Mouse (Mus musculus): Measurements from ENCODE around the gene Kin. TPM values are rescaled to one million over a fixed set of nuclear protein-coding genes. Genes with fewer than 3 reads are reported as not detected.

The Kin gene
- total and polyA plus RNA-seq, 2 experiments from 2014 or later = 17.5 to 17.9 TPM

DNA sequence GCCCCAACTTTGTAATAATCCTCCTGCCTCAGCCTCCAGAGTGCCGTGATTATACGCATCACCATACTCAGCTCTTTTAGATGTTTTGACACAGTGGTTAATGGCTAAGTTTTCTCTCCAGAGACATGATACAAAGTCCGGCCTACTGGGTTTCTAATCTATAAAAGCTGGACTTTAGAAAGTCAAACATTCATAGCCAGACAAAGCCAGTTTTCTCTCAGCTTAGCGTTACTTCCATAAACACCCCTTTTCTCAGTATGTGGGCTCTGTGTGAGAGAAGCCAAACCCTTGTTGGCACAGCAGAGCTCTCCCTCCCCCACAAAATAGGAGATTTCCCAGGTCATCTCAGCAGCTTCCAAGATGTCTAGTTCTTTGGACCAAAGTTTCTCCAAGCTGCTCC, 48.2 kb downstream of the Kin start:
- WGBS = 79% methylated on average over 4 of the region's 4 CpGs
- ATAC-seq (no peak), DNase-seq (no peak)

DNA sequence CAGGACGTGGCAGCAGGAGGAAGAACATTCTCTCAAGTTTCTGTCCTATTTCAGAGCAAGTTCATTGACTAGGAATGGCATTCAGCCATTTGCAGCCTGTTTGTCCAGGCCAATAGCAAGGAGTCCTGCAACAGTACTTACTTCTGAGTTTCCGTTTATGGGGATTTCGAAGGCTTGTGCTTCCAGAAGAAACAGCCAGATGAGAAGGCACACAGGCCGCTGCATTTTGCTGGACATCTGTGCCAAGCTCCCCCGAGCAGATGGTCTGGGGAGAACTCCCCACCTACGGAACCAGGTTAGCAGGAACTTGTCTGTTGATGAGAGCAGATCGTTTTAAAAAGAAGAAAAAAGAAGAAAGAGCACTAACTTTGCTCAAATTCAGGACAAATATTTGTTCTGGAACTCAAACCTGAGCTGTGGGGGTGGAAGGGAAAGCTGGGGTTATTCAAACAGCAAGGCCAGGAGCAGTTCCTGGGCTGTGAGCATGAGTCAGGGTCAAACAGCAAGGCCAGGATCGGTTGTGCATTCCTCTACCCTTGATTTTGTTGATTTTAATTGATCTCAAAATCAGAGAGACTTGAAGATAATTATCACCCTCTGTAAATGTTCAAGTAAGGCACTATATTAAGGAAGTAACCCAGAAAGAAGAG, 50.1 kb downstream of the Kin start:
- Histone ChIP-seq H3K36me3 (ENCODE audit: insufficient read depth) (no peaks in the 10 kb centered on the region), H3K9ac (no peak overlapping the region), H3K4me3 (ENCODE audit: low read depth, low read length) (no peak overlapping the region), H3K27me3 (ENCODE audit: insufficient read depth, low read length) (no peaks in the 10 kb centered on the region), H3K4me1 (ENCODE audit: insufficient read depth) (no peaks in the 10 kb centered on the region), H3K9me3 (ENCODE audit: low read length) (no peaks in the 10 kb centered on the region), H3K27ac (ENCODE audit: low read depth, low read length) (no peak overlapping the region), H3K4me2 (ENCODE audit: low read depth) (no peak overlapping the region)
- WGBS = 76% methylated on average over 8 of the region's 8 CpGs
- DNase-seq (no peak), ATAC-seq (no peak)
- TF ChIP-seq CTCF (IDR thresholded peaks at IDR 0.05; ENCODE audit: low read depth) = no peak

More for the DNA sequence above, 48.2 kb downstream of the Kin start:
- Histone ChIP-seq H3K27ac (ENCODE audit: low read depth, low read length) (no peak overlapping the region), H3K9me3 (ENCODE audit: low read length) (no peaks in the 10 kb centered on the region), H3K27me3 (ENCODE audit: insufficient read depth, low read length) (no peaks in the 10 kb centered on the region), H3K4me1 (ENCODE audit: insufficient read depth) (no peaks in the 10 kb centered on the region), H3K9ac (no peak overlapping the region), H3K4me2 (ENCODE audit: low read depth) (no peak overlapping the region), H3K36me3 (ENCODE audit: insufficient read depth) (no peaks in the 10 kb centered on the region), H3K4me3 (ENCODE audit: low read depth, low read length) (no peak overlapping the region)
- no peak for TF ChIP-seq CTCF (IDR thresholded peaks at IDR 0.05; ENCODE audit: low read depth)

DNA sequence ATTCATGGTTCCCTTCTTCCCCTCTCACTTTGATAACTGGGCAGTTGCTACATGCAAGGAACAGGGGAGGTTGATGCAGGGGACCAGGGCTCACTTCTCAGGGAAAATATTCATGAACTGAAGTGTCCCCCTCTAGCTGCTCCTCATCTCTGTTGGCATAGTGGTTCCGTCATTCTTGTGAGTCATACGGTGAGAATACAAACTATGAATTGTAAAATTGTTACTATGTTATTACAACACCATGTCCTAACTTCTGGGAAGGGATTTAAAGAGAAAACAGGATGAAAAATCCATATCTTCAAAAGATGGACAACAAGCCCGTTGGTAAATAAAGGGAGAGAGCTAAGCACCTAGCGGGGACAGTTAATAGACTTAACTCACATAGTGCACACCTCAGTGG, 50.9 kb downstream of the Kin start, which contains the start of gene Itih2:
Gene Itih2, minus strand, starts transcription at position 101 of the 400 bp plus-strand sequence.
- no peak within 1 kb of the TSS for H3K9ac ChIP-seq
- DNase-seq (no peak), ATAC-seq (no peak)
- no peaks in the 10 kb centered on the region for H3K36me3 ChIP-seq (ENCODE audit: insufficient read depth)
- H3K4me1 ChIP-seq (ENCODE audit: insufficient read depth) = no peaks in the 10 kb centered on the region
- no peak for TF ChIP-seq CTCF (IDR thresholded peaks at IDR 0.05; ENCODE audit: low read depth)
- H3K27me3 ChIP-seq (ENCODE audit: insufficient read depth, low read length) = no peaks in the 10 kb centered on the region
- H3K9me3 ChIP-seq (ENCODE audit: low read length) = no peaks in the 10 kb centered on the region
- H3K27ac ChIP-seq (ENCODE audit: low read depth, low read length) = no peak within 1 kb of the TSS
- no peak within 1 kb of the TSS for H3K4me3 ChIP-seq (ENCODE audit: low read depth, low read length)
- 90% methylated on average over 4 of the region's 4 CpGs for WGBS
- no peak within 1 kb of the TSS for H3K4me2 ChIP-seq (ENCODE audit: low read depth)

DNA sequence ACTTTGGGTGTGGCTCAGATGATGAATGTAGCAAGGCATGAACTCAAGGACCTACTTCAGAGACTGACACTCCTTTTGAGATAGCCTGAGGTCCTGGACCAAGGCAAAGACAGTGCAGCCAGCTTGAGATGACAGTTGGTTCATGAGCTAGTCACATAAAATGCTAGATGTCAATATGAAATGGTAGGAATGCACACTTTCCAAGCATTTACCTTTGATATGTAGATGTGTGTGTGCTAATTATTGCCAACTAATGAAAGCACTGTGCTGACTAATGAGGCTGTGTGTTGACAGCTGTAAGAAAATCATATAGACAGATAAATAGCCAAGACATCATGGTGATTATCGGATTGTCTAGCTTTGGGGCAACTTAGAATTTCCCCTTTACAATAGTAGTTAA, 51.7 kb downstream of the Kin start:
- H3K4me2 ChIP-seq (ENCODE audit: low read depth) = no peak overlapping the region
- no peak for DNase-seq
- no peaks in the 10 kb centered on the region for H3K27me3 ChIP-seq (ENCODE audit: insufficient read depth, low read length)
- TF ChIP-seq CTCF (IDR thresholded peaks at IDR 0.05; ENCODE audit: low read depth) = no peak
- H3K27ac ChIP-seq (ENCODE audit: low read depth, low read length) = no peak overlapping the region
- WGBS = 32% methylated on average over 1 of the region's 1 CpGs
- H3K4me1 ChIP-seq (ENCODE audit: insufficient read depth) = no peaks in the 10 kb centered on the region
- no peak overlapping the region for H3K9ac ChIP-seq
- ATAC-seq = no peak
- no peak overlapping the region for H3K4me3 ChIP-seq (ENCODE audit: low read depth, low read length)
- H3K36me3 ChIP-seq (ENCODE audit: insufficient read depth) = no peaks in the 10 kb centered on the region
- H3K9me3 ChIP-seq (ENCODE audit: low read length) = no peaks in the 10 kb centered on the region

DNA sequence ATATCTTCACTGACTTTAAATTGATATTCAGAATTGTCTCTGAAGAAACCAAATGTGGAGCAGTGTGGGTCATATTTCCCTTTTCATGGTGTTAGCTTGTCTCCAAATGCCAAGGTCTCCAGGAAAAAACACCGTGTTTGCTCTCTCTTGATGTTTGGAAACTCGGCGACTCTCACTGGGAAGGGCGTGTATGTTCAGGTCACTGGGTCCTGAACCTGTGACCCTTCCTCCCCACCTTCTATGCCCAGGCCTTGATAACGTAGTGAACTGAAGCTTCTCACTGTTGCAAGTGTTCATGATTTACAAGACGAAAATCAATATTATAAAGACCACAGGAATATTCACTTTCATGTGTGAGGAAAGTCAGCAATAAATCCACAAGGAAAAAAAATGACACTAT, 53.5 kb downstream of the Kin start:
- 80% methylated on average over 6 of the region's 6 CpGs for WGBS
- no peak overlapping the region for H3K27ac ChIP-seq (ENCODE audit: low read depth, low read length)
- no peak for TF ChIP-seq CTCF (IDR thresholded peaks at IDR 0.05; ENCODE audit: low read depth)

DNA sequence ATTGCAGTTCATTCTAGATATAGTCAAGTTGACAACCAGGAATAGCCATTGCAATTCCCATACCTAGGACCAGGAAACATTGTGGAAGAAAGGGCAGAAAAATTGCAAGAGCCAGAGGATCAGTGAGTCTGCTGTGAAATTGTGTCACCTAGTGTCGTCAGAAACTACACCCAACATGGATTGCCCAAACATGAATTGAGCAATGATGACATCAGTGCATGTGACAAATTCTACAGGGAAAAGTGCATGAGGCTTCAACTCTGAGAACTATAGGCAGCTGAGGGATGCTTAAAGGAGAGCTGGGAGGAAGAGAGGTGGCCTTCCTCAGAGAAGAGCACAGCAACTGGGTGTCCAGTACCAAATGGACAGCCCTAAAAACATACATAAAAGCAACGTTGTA, 56.9 kb downstream of the Kin start:
- H3K4me1 ChIP-seq (ENCODE audit: insufficient read depth) = no peaks in the 10 kb centered on the region
- WGBS = 82% methylated on average over 2 of the region's 2 CpGs

More for the DNA sequence above, 53.5 kb downstream of the Kin start:
- H3K36me3 ChIP-seq (ENCODE audit: insufficient read depth) = no peaks in the 10 kb centered on the region
- no peak for ATAC-seq
- no peaks in the 10 kb centered on the region for H3K27me3 ChIP-seq (ENCODE audit: insufficient read depth, low read length)
- H3K4me3 ChIP-seq (ENCODE audit: low read depth, low read length) = no peak overlapping the region
- no peak overlapping the region for H3K9ac ChIP-seq
- no peak for DNase-seq
- H3K9me3 ChIP-seq (ENCODE audit: low read length) = no peaks in the 10 kb centered on the region
- H3K4me1 ChIP-seq (ENCODE audit: insufficient read depth) = no peaks in the 10 kb centered on the region
- no peak overlapping the region for H3K4me2 ChIP-seq (ENCODE audit: low read depth)

DNA sequence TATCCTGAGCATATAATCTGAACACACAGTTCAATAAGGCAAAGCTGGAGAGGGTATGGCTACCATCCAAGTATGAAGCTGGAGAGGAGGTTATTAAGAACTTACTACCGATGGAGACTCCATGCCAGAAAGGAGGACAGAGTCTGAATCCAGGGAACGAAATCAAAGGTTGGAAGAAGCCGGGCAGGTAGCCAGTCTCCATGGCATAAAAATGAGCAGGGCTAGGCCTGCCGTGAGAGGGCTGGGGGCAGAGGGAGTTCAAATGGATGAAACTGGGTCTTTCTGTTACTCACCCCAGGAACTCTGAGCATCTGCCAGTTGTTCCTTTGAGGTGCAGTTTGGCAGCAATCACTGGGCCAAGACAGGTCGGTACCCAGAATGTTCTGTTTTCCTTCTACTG, 60.1 kb downstream of the Kin start:
- Histone ChIP-seq H3K36me3 (ENCODE audit: insufficient read depth) (no peaks in the 10 kb centered on the region), H3K4me2 (ENCODE audit: low read depth) (no peak overlapping the region), H3K9me3 (ENCODE audit: low read length) (no peaks in the 10 kb centered on the region), H3K9ac (no peak overlapping the region), H3K4me3 (ENCODE audit: low read depth, low read length) (no peak overlapping the region), H3K27ac (ENCODE audit: low read depth, low read length) (no peak overlapping the region), H3K27me3 (ENCODE audit: insufficient read depth, low read length) (no peaks in the 10 kb centered on the region), H3K4me1 (ENCODE audit: insufficient read depth) (no peaks in the 10 kb centered on the region)
- no peak for TF ChIP-seq CTCF (IDR thresholded peaks at IDR 0.05; ENCODE audit: low read depth)
- ATAC-seq (no peak), DNase-seq (no peak)
- 54% methylated on average over 5 of the region's 5 CpGs for WGBS

More for the DNA sequence above, 56.9 kb downstream of the Kin start:
- no peak for DNase-seq
- Histone ChIP-seq H3K4me3 (ENCODE audit: low read depth, low read length) (no peak overlapping the region), H3K27ac (ENCODE audit: low read depth, low read length) (no peak overlapping the region), H3K27me3 (ENCODE audit: insufficient read depth, low read length) (no peaks in the 10 kb centered on the region), H3K36me3 (ENCODE audit: insufficient read depth) (no peaks in the 10 kb centered on the region), H3K4me2 (ENCODE audit: low read depth) (no peak overlapping the region), H3K9ac (no peak overlapping the region), H3K9me3 (ENCODE audit: low read length) (no peaks in the 10 kb centered on the region)
- TF ChIP-seq CTCF (IDR thresholded peaks at IDR 0.05; ENCODE audit: low read depth) = no peak
- ATAC-seq = no peak

Other genes with a start within 250 kb of the Kin start
- gene 4930412O13Rik, start 199.3 kb upstream of the Kin start, total RNA-seq (2014; rRNA removed) = not detected in 2 replicates
- not detected in 2 replicates for gene 4930412O13Rik, start 199.3 kb upstream of the Kin start, polyA plus RNA-seq (2015; fragmentation: Nextera tagmentation; extraction: Ambion mirVana)
- not detected in 2 replicates for gene 9230102O04Rik, start 191.1 kb upstream of the Kin start, total RNA-seq (2014; rRNA removed)
- gene 9230102O04Rik, start 191.1 kb upstream of the Kin start, polyA plus RNA-seq (2015; fragmentation: Nextera tagmentation; extraction: Ambion mirVana) = not detected in 2 replicates
- 0.48 and 0.62 TPM in 2 replicates for gene Gata3, start 190.6 kb upstream of the Kin start, total RNA-seq (2014; rRNA removed)
- 1.4 and 1.8 TPM in 2 replicates for gene Gata3, start 190.6 kb upstream of the Kin start, polyA plus RNA-seq (2015; fragmentation: Nextera tagmentation; extraction: Ambion mirVana)
- 3.5 and 4.1 TPM in 2 replicates for gene Taf3, start 32.0 kb upstream of the Kin start, total RNA-seq (2014; rRNA removed)
- gene Taf3, start 32.0 kb upstream of the Kin start, polyA plus RNA-seq (2015; fragmentation: Nextera tagmentation; extraction: Ambion mirVana) = 6.2 and 9.6 TPM in 2 replicates
- 519 and 627 TPM in 2 replicates for gene Atp5c1, start 83 bp upstream of the Kin start, total RNA-seq (2014; rRNA removed)
- gene Atp5c1, start 83 bp upstream of the Kin start, polyA plus RNA-seq (2015; fragmentation: Nextera tagmentation; extraction: Ambion mirVana) = 663 and 775 TPM in 2 replicates
- gene Itih2, start 50.8 kb downstream of the Kin start, total RNA-seq (2014; rRNA removed) = 8.8 and 9.1 TPM in 2 replicates
- 3.5 and 4.4 TPM in 2 replicates for gene Itih2, start 50.8 kb downstream of the Kin start, polyA plus RNA-seq (2015; fragmentation: Nextera tagmentation; extraction: Ambion mirVana)
- 10.6 and 15.7 TPM in 2 replicates for gene Itih5, start 73.0 kb downstream of the Kin start, total RNA-seq (2014; rRNA removed)
- 4.9 and 7.3 TPM in 2 replicates for gene Itih5, start 73.0 kb downstream of the Kin start, polyA plus RNA-seq (2015; fragmentation: Nextera tagmentation; extraction: Ambion mirVana)

Data from forebrain, postnatal 0 days (tissue).